In genomic region chr14:101460768-101461167, GRCm38 (mm10) we compare ENCODE assay signal across 8 mouse cellular contexts.
DNase-seq lines count a peak whose midpoint lies in the region; ATAC-seq lines count a peak whose summit lies in the region.

No protein-coding gene starts in this region.

- peak; percentile 94 for ATAC-seq in frontal cortex, adult (ENCODE audit: low TSS enrichment)

- peak; percentile 71 for DNase-seq in 3T3-L1 (ENCODE audit: low read depth, low spot score)
- DNase-seq in ES-CJ7 (ENCODE audit: low read depth, low spot score) = peak; percentile 62
- peak; percentile 48 for DNase-seq in cerebellum, adult 11 months
- peak; percentile 68 for DNase-seq in kidney, adult 18-20 months
- peak; percentile 73 to 76 for DNase-seq in left cerebral cortex, postnatal 25 days (ENCODE audit: low spot score in 2 of 2)
- DNase-seq in ovary, postnatal 14 days (ENCODE audit: low spot score) = peak; percentile 55
- peak; percentile 11 for DNase-seq in yolk sac, embryonic 10.5 days (ENCODE audit: low spot score)

- intact Hi-C loops in left cerebral cortex, postnatal 25 days (cut with DNase I) = no loop called here

Comparison
In these comparisons a context has a peak if more than half of its experiments do, and no peak if none do; other contexts are left out.
1. Peak in every context shown above with its lines: DNase-seq and ATAC-seq.
2. DNase-seq: peak in every context shown above with its lines; median percentile 74 in left cerebral cortex, postnatal 25 days; 71 in 3T3-L1; 68 in kidney, adult 18-20 months; 62 in ES-CJ7; 55 in ovary, postnatal 14 days; 48 in cerebellum, adult 11 months; 11 in yolk sac, embryonic 10.5 days.